Mouse (Mus musculus) liver, postnatal 0 days (tissue): ENCODE results near the gene Fam174a. TPM values are rescaled to one million over a fixed set of nuclear protein-coding genes. Genes with fewer than 3 reads are reported as not detected.

Experiments
- ATAC-seq: fragments of 200-750 bp; cut with Nextera tagmentation; 2 replicates; pipeline ENCODE4 v1.8.0; 2017; ENCODE audit warnings: mild to moderate bottlenecking, moderate library complexity
- DNase-seq: peaks from one replicate; pipeline ENCODE4 v3.0.0-alpha.2; 2016
- H3K27ac ChIP-seq: fragments of 300-500 bp; sonication (generic); 2 replicates; pipeline ENCODE4 v1.5.1; 2014; ENCODE audit warnings: antibody characterized with exemption, moderate library complexity, mild to moderate bottlenecking, low read depth
- H3K27me3 ChIP-seq: fragments of 300-500 bp; sonication (generic); 2 replicates; pipeline ENCODE4 v1.6.1; 2014; ENCODE audit warnings: low read length, control low read depth, mixed read lengths; ENCODE audit not compliant: insufficient read depth
- H3K36me3 ChIP-seq: fragments of 300-500 bp; sonication (generic); replicated peaks from 2 replicates; pipeline ENCODE4 v1.6.1; 2014; ENCODE audit warnings: mild to moderate bottlenecking, control low read depth, low read length, moderate library complexity, mixed read lengths; ENCODE audit not compliant: insufficient read depth
- H3K4me1 ChIP-seq: fragments of 300-500 bp; sonication (generic); 2 replicates; pipeline ENCODE4 v1.6.1; 2014; ENCODE audit warnings: antibody characterized with exemption, mild to moderate bottlenecking, control low read depth; ENCODE audit not compliant: insufficient read depth
- H3K4me2 ChIP-seq: fragments of 300-500 bp; sonication (generic); 2 replicates; pipeline ENCODE4 v1.6.1; 2014; ENCODE audit warnings: low read depth, mild to moderate bottlenecking, low read length, moderate library complexity, mixed read lengths
- H3K4me3 ChIP-seq: fragments of 300-500 bp; sonication (generic); 2 replicates; pipeline ENCODE4 v1.5.1; 2014; ENCODE audit warnings: low read depth, low read length
- H3K9ac ChIP-seq: fragments of 300-500 bp; sonication (generic); replicated peaks from 2 replicates; pipeline ENCODE4 v1.6.1; 2014; ENCODE audit warnings: mild to moderate bottlenecking, moderate library complexity
- H3K9me3 ChIP-seq: fragments of 300-500 bp; sonication (generic); 2 replicates; pipeline ENCODE4 v1.6.1; 2016; ENCODE audit warnings: mild to moderate bottlenecking, control low read depth, low read length, mixed read lengths
- CTCF ChIP-seq: sonication (generic); IDR thresholded peaks from 2 replicates; pipeline ENCODE4 v1.5.1; 2016; ENCODE audit warnings: antibody characterized with exemption, low read depth
- EP300 ChIP-seq: IDR thresholded peaks from 2 replicates; pipeline ENCODE4 v1.6.1; 2016; ENCODE audit warnings: antibody characterized with exemption, low read depth, mild to moderate bottlenecking
- WGBS: fragments of 180-500 bp; shearing (Covaris S2); extraction: QIAGEN DNeasy Blood & Tissue Kit; methylation state at CpG from one replicate; pipeline ENCODE4 v1.1.7; 2014; ENCODE audit not compliant: insufficient replicate concordance; 5-methylcytosine and 5-hydroxymethylcytosine counted together
- polyA plus RNA-seq: library from polyadenylated mRNA; unstranded; fragments of >200 nt; fragmentation: Nextera tagmentation; extraction: Ambion mirVana; gene quantifications from 2 replicates; pipeline ENCODE4 v1.2.1, GENCODE M21; 2015

Fam174a gene
- polyA plus RNA-seq, 1 experiment from 2014 or later, result 14.5 TPM

GRCm38 (mm10) chr1:95375443-95375842 lies 62.0 kb downstream of the Fam174a start:
- Histone ChIP-seq H3K27ac (no peak overlapping the region), H3K36me3 (no peaks in the 10 kb centered on the region), H3K27me3 (no peaks in the 10 kb centered on the region), H3K9me3 (no peaks in the 10 kb centered on the region), H3K4me1 (no peaks in the 10 kb centered on the region), H3K9ac (no peak overlapping the region), H3K4me3 (no peak overlapping the region), H3K4me2 (no peak overlapping the region)
- DNase-seq (no peak), ATAC-seq (no peak)
- WGBS, result 61% methylated on average over 6 of the region's 6 CpGs
- TF ChIP-seq EP300 (no peak), CTCF (no peak)

DNA sequence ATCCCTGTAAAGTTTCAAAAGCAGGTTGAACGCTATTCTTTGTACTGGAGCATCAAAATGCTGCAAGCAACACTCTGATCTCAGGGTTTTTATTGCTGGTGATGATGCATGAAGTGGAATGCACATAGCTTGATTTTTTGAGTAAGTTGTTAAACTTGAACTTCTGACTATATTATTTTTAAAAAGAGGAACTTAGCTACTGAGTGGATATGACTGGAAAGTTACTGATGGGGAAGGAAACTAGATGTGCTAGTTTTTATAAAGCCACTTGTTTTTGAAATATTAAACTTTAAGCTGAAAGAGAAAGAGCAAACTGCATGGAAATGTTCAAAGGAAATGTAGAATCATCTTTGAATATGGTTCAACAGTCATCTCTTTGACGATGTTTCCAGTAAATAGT lies 67.6 kb downstream of the Fam174a start:
- no peak overlapping the region for H3K9ac ChIP-seq
- no peak overlapping the region for H3K27ac ChIP-seq
- no peaks in the 10 kb centered on the region for H3K36me3 ChIP-seq
- ATAC-seq, result no peak
- H3K27me3 ChIP-seq, result no peaks in the 10 kb centered on the region
- no peak for DNase-seq
- H3K4me2 ChIP-seq, result no peak overlapping the region
- no peaks in the 10 kb centered on the region for H3K9me3 ChIP-seq
- H3K4me3 ChIP-seq, result no peak overlapping the region
- H3K4me1 ChIP-seq, result no peaks in the 10 kb centered on the region
- 61% methylated on average over 2 of the region's 2 CpGs for WGBS
- TF ChIP-seq EP300, result no peak
